Mouse (Mus musculus) lung, adult 2 months (tissue): ENCODE data around the gene Golim4.

ENCODE experiments used
- CTCF ChIP-seq: fragments of 200-500 bp; IDR thresholded peaks from 2 replicates; pipeline ENCODE4 v1.5.1; 2011; ENCODE audit warnings: mild to moderate bottlenecking, low read length, control low read depth; ENCODE audit not compliant: insufficient read depth
- POLR2A ChIP-seq: fragments of 200-500 bp; IDR thresholded peaks from 2 replicates; pipeline ENCODE4 v1.6.1; 2011; ENCODE audit warnings: low read depth, mild to moderate bottlenecking, control low read depth, low read length, borderline replicate concordance; ENCODE audit errors: extremely low read depth

DNA sequence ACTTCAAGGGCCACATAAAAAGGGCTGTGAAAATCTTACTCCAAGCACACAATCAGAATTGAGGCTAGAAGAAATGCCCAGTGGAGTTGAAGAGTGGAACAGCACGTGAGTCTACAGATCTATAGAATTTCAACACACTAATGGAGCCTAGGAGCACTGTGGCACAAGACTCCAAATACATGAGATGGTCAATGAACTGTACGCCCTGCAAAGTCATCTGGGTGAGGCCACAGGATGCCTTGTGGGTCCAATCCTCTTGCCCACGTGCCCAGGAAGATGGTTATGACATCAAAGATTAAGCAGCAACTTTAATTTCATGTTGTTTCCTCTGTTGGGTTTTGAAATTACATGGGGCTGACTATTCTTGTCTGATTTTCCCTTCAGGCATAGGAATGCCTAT is 30.4 kb downstream of the Golim4 start:
- TF ChIP-seq POLR2A (no peak), CTCF (no peak)
